Mouse (Mus musculus) CH12.LX (cell line): ENCODE measurements at regions not wholly inside any gene's neighbourhood (a gene's known extent, or its start where the extent isn't known, plus 50 kb on each side); places are given as distances from the start of the nearest gene placed in this dataset.

Experiments
- DNase-seq: peaks from one replicate; pipeline ENCODE4 v3.0.0-alpha.2; 2013; ENCODE audit errors: extremely low read depth
- H3K27ac ChIP-seq: 2 replicates; pipeline ENCODE4 v1.5.1; 2012; ENCODE audit warnings: low read depth, mild to moderate bottlenecking, control low read depth, moderate library complexity; ENCODE audit not compliant: insufficient read depth
- H3K27me3 ChIP-seq: replicated peaks from 2 replicates; pipeline ENCODE3; 2012; ENCODE audit warnings: inconsistent platforms
- H3K36me3 ChIP-seq, 2 experiments: replicated peaks in 1 of 2; 2 replicates each; pipeline versions ENCODE3 to v1.6.1; 2012; ENCODE audit warnings: inconsistent platforms in 1 of 2, low read length in 1 of 2, mild to moderate bottlenecking in 1 of 2, mixed read lengths in 1 of 2, moderate library complexity in 1 of 2; ENCODE audit not compliant: control insufficient read depth in 1 of 2, insufficient read depth in 1 of 2
- H3K4me1 ChIP-seq, 2 experiments: 2 replicates each; pipeline ENCODE4 v1.6.1; 2012; ENCODE audit warnings: inconsistent platforms in 1 of 2, moderate library complexity in 1 of 2; ENCODE audit not compliant: insufficient read depth in 2 of 2, control insufficient read depth in 1 of 2
- H3K4me2 ChIP-seq: 2 replicates; pipeline ENCODE4 v1.6.1; 2012; ENCODE audit warnings: low read depth, mild to moderate bottlenecking, control low read depth; ENCODE audit not compliant: poor library complexity, insufficient read depth, severe bottlenecking
- H3K4me3 ChIP-seq, 3 experiments: fragments of 150-350 bp in 1 of 3; sonication (generic) in 1 of 3; replicated peaks in 1 of 3; 2 replicates each; pipeline versions ENCODE3 to v1.5.1; 2011 to 2012; ENCODE audit warnings: low read depth in 2 of 3, low read length in 2 of 3, mild to moderate bottlenecking in 2 of 3, moderate library complexity in 2 of 3, control low read depth in 1 of 3, improper control_type of control experiment in 1 of 3, inconsistent platforms in 1 of 3, mixed read lengths in 1 of 3; ENCODE audit not compliant: poor library complexity in 1 of 3
- H3K79me2 ChIP-seq: replicated peaks from 2 replicates; pipeline ENCODE4 v1.6.1; 2012; ENCODE audit warnings: mild to moderate bottlenecking, moderate library complexity; ENCODE audit not compliant: control insufficient read depth, poor library complexity, insufficient read depth, severe bottlenecking; ENCODE audit errors: extremely low read depth
- H3K9ac ChIP-seq: 2 replicates; pipeline ENCODE4 v1.6.1; 2012; ENCODE audit warnings: low read depth, mild to moderate bottlenecking, control low read depth, moderate library complexity; ENCODE audit not compliant: insufficient read depth
- H3K9me3 ChIP-seq: replicated peaks from 2 replicates; pipeline ENCODE3; 2012; ENCODE audit warnings: low read length, inconsistent platforms, mixed read lengths
- BHLHE40 ChIP-seq: IDR thresholded peaks from 2 replicates; pipeline ENCODE4 v1.6.1; 2011; ENCODE audit warnings: mild to moderate bottlenecking, low read depth, low read length, improper control_type of control experiment
- CHD1 ChIP-seq: IDR thresholded peaks from 2 replicates; pipeline ENCODE4 v1.6.1; 2012; ENCODE audit warnings: low read depth, low read length, improper control_type of control experiment, inconsistent platforms
- CHD2 ChIP-seq: IDR thresholded peaks from 2 replicates; pipeline ENCODE4 v1.6.1; 2011; ENCODE audit warnings: low read length, improper control_type of control experiment
- CTCF ChIP-seq, 2 experiments: IDR thresholded peaks in 1 of 2; conservative IDR thresholded peaks in 1 of 2; 2 replicates each; pipeline ENCODE4 v1.5.1; 2011 to 2012; ENCODE audit warnings: low read depth in 2 of 2, low read length in 2 of 2, improper control_type of control experiment in 1 of 2, inconsistent platforms in 1 of 2, mild to moderate bottlenecking in 1 of 2, moderate library complexity in 1 of 2
- EP300 ChIP-seq: IDR thresholded peaks from 2 replicates; pipeline ENCODE4 v1.6.1; 2011; ENCODE audit warnings: low read length, improper control_type of control experiment
- ETS1 ChIP-seq: conservative IDR thresholded peaks from 2 replicates; pipeline ENCODE4 v1.6.1; 2012; ENCODE audit warnings: low read depth, mild to moderate bottlenecking, inconsistent platforms, low read length, improper control_type of control experiment, moderate library complexity
- GABPA ChIP-seq: IDR thresholded peaks from 2 replicates; pipeline ENCODE4 v1.6.1; 2012; ENCODE audit warnings: low read depth, low read length, improper control_type of control experiment, inconsistent platforms; ENCODE audit not compliant: insufficient replicate concordance
- IRF4 ChIP-seq: IDR thresholded peaks from 2 replicates; pipeline ENCODE4 v1.6.1; 2014; ENCODE audit warnings: low read depth, mild to moderate bottlenecking, inconsistent platforms, low read length, improper control_type of control experiment
- JUND ChIP-seq: conservative IDR thresholded peaks from 2 replicates; pipeline ENCODE4 v1.6.1; 2011; ENCODE audit warnings: low read depth, low read length, improper control_type of control experiment
- MAFK ChIP-seq: IDR thresholded peaks from 2 replicates; pipeline ENCODE4 v1.6.1; 2011; ENCODE audit warnings: low read length, improper control_type of control experiment; ENCODE audit not compliant: insufficient replicate concordance
- MAX ChIP-seq: IDR thresholded peaks from 2 replicates; pipeline ENCODE4 v1.6.1; 2011; ENCODE audit warnings: low read length, improper control_type of control experiment
- MAZ ChIP-seq: IDR thresholded peaks from 2 replicates; pipeline ENCODE4 v1.6.1; 2012; ENCODE audit warnings: low read depth, mild to moderate bottlenecking, inconsistent platforms, low read length, improper control_type of control experiment, moderate library complexity
- MYC ChIP-seq: IDR thresholded peaks from 2 replicates; pipeline ENCODE4 v1.6.1; 2011; ENCODE audit warnings: low read depth, mild to moderate bottlenecking, improper control_type of control experiment, low read length
- NRF1 ChIP-seq: IDR thresholded peaks from 2 replicates; pipeline ENCODE4 v1.6.1; 2014; ENCODE audit warnings: low read depth, mild to moderate bottlenecking, inconsistent platforms, low read length, improper control_type of control experiment, moderate library complexity
- POLR2AphosphoS2 ChIP-seq: IDR thresholded peaks from 2 replicates; pipeline ENCODE4 v1.6.1; 2011; ENCODE audit warnings: low read depth, low read length, improper control_type of control experiment
- RAD21 ChIP-seq: IDR thresholded peaks from 2 replicates; pipeline ENCODE4 v1.6.1; 2011; ENCODE audit warnings: low read depth, mild to moderate bottlenecking, low read length, improper control_type of control experiment, moderate library complexity
- RCOR1 ChIP-seq: conservative IDR thresholded peaks from 2 replicates; pipeline ENCODE4 v1.6.1; 2012; ENCODE audit warnings: low read depth, mild to moderate bottlenecking, inconsistent platforms, low read length, improper control_type of control experiment
- TBP ChIP-seq: conservative IDR thresholded peaks from 2 replicates; pipeline ENCODE4 v1.6.1; 2011; ENCODE audit warnings: low read depth, low read length, improper control_type of control experiment
- USF2 ChIP-seq: conservative IDR thresholded peaks from 2 replicates; pipeline ENCODE4 v1.6.1; 2011; ENCODE audit warnings: low read depth, low read length, improper control_type of control experiment
- ZNF384 ChIP-seq: IDR thresholded peaks from 2 replicates; pipeline ENCODE4 v1.6.1; 2012; ENCODE audit warnings: low read depth, low read length, improper control_type of control experiment, inconsistent platforms
- dilution Hi-C: fragments of 300-500 bp; cut with MboI; formaldehyde crosslinking; loops from 2 replicates; pipeline ENCODE4 v1.14.3; 2020; ENCODE audit warnings: low sequenced_read_pairs; ENCODE audit not compliant: extremely low pct_unique_long_range_greater_than_20kb, extremely low pct_ligation_motif_present
- in situ Hi-C: fragments of 300-500 bp; cut with MboI; formaldehyde crosslinking; loops from 3 replicates; pipeline ENCODE4 v1.14.3; 2019; ENCODE audit warnings: low sequenced_read_pairs, low pct_ligation_motif_present, low pct_unique_long_range_greater_than_20kb, mixed read lengths

- dilution Hi-C loops (no loop called here), in situ Hi-C loops (no loop called here)
- Histone ChIP-seq H3K4me2 (no peak overlapping the region), H3K79me2 (no peaks in the 10 kb centered on the region), H3K9me3 (no peaks in the 10 kb centered on the region), H3K27ac (no peak overlapping the region), H3K27me3 (no peaks in the 10 kb centered on the region), H3K4me1 (peaks cover 4 to 12% of the 10 kb centered on the region in 2 experiments; a peak in 3 of 4 replicates), H3K4me3 (no peak overlapping the region), H3K9ac (no peak overlapping the region), H3K36me3 (no peaks in the 10 kb centered on the region)
- DNase-seq, result no peak
- TF ChIP-seq MAFK (no peak), NRF1 (no peak), RCOR1 (no peak), RAD21 (no peak), CTCF (conservative IDR thresholded peaks at IDR 0.05 in 1 of 2, IDR thresholded peaks at IDR 0.05 in 1 of 2; ENCODE audit: low read depth in 2 of 2, low read length in 2 of 2) (no peak)
Observed at GRCm38 (mm10) chr13:101905909-101906676, 138.1 kb upstream of the Pik3r1 start.

- Histone ChIP-seq H3K27ac (no peak overlapping the region), H3K79me2 (no peaks in the 10 kb centered on the region), H3K9me3 (no peaks in the 10 kb centered on the region), H3K4me3 (no peak overlapping the region), H3K4me1 (peaks cover 5 to 12% of the 10 kb centered on the region in 2 experiments), H3K4me2 (no peak overlapping the region), H3K36me3 (no peaks in the 10 kb centered on the region), H3K27me3 (no peaks in the 10 kb centered on the region), H3K9ac (no peak overlapping the region)
- DNase-seq, result peak; percentile 48
- TF ChIP-seq ETS1 (peak; percentile 70), MAX (0 out of 2 replicates have a peak, but pooled peaks have one; percentile 14), RCOR1 (no peak), TBP (no peak), EP300 (peak; percentile 63; the same call in 1 of the 2 replicates), POLR2AphosphoS2 (no peak), USF2 (0 out of 2 replicates have a peak, but pooled peaks have one; percentile 11), IRF4 (peak; percentile 64; the same call in 1 of the 2 replicates), ZNF384 (no peak), MYC (no peak), MAFK (peak; percentile 51; the same call in 1 of the 2 replicates), MAZ (no peak), CHD2 (0 out of 2 replicates have a peak, but pooled peaks have one; percentile 25), CHD1 (no peak), GABPA (no peak), JUND (no peak), BHLHE40 (peak; percentile 80)
- dilution Hi-C loops (no loop called here), in situ Hi-C loops (no loop called here)
Observed at GRCm38 (mm10) chr13:101909026-101909425, 141.0 kb upstream of the Pik3r1 start.
